Mouse (Mus musculus): ENCODE measurements at regions not wholly inside any gene's neighbourhood (a gene's known extent, or its start where the extent isn't known, plus 50 kb on each side); places are given as distances from the start of the nearest gene placed in this dataset.

GRCm38 (mm10) chr9:48106441-48107167 lies 55.2 kb upstream of the Nxpe4 start:
- no peak for TF ChIP-seq CTCF (IDR thresholded peaks at IDR 0.05; ENCODE audit: low read depth)
- TF ChIP-seq EP300 (IDR thresholded peaks at IDR 0.05; ENCODE audit: low read depth) = no peak

All from heart, postnatal 0 days (tissue).